Comparison of ENCODE assay signal across 8 mouse cellular contexts in genomic region chr13:113269777-113270776, GRCm38 (mm10). TPM values are rescaled to one million over a fixed set of nuclear protein-coding genes. Genes with fewer than 3 reads are reported as not detected.
DNase-seq lines count a peak whose midpoint lies in the region; ATAC-seq and TF ChIP-seq lines count a peak whose summit lies in the region.

No protein-coding gene starts in this region.

- H3K36me3 ChIP-seq in heart, embryonic 15.5 days, result no peaks in the 10 kb centered on the region
- no peaks in the 10 kb centered on the region for H3K36me3 ChIP-seq in liver, embryonic 14.5 days (replicated peaks; ENCODE audit: control insufficient read depth, insufficient read depth, low read depth)
- no peaks in the 10 kb centered on the region for H3K36me3 ChIP-seq in neural tube, embryonic 14.5 days (ENCODE audit: control insufficient read depth, insufficient read depth, low read length)

- no peak overlapping the region for H3K4me2 ChIP-seq in heart, embryonic 15.5 days
- H3K4me2 ChIP-seq in liver, embryonic 14.5 days (ENCODE audit: low read depth), result no peak overlapping the region
- no peak overlapping the region for H3K4me2 ChIP-seq in neural tube, embryonic 14.5 days (ENCODE audit: low read depth, low read length)

- no peak for TF ChIP-seq EP300 in liver, embryonic 14.5 days (IDR thresholded peaks at IDR 0.05; ENCODE audit: low read depth)

- peak; percentile 31; the same call in 1 of the 2 replicates for ATAC-seq in heart, embryonic 15.5 days (replicated peaks; ENCODE audit: insufficient number of reproducible peaks, insufficient read depth, low FRiP score, low read depth)
- no peak for ATAC-seq in liver, embryonic 14.5 days (ENCODE audit: insufficient read depth)
- peak; percentile 91 for ATAC-seq in neural tube, embryonic 14.5 days (ENCODE audit: low read depth)

- peaks cover 5% of the 10 kb centered on the region for H3K4me1 ChIP-seq in bone marrow macrophage, adult 2 months (ENCODE audit: control insufficient read depth, insufficient read depth, low read length)
- 0 out of 2 replicates have a peak, but pooled peaks cover 8% of the 10 kb centered on the region for H3K4me1 ChIP-seq in embryonic fibroblast, embryonic 13.5 days (ENCODE audit: control insufficient read depth, insufficient read depth, low read length)
- 0 out of 2 replicates have a peak, but pooled peaks cover 3% of the 10 kb centered on the region for H3K4me1 ChIP-seq in heart, embryonic 15.5 days (replicated peaks)
- no peaks in the 10 kb centered on the region for H3K4me1 ChIP-seq in liver, embryonic 14.5 days (replicated peaks; ENCODE audit: control insufficient read depth in 2 of 2, insufficient read depth in 2 of 2, low read length in 1 of 2)
- no peaks in the 10 kb centered on the region for H3K4me1 ChIP-seq in neural tube, embryonic 14.5 days (ENCODE audit: control insufficient read depth, insufficient read depth, low read length)

- H3K9me3 ChIP-seq in heart, embryonic 15.5 days (replicated peaks), result no peaks in the 10 kb centered on the region
- no peaks in the 10 kb centered on the region for H3K9me3 ChIP-seq in liver, embryonic 14.5 days (ENCODE audit: control insufficient read depth, low read length)
- H3K9me3 ChIP-seq in neural tube, embryonic 14.5 days (ENCODE audit: control insufficient read depth, low read length), result no peaks in the 10 kb centered on the region

- H3K27me3 ChIP-seq in heart, embryonic 15.5 days, result no peaks in the 10 kb centered on the region
- no peaks in the 10 kb centered on the region for H3K27me3 ChIP-seq in liver, embryonic 14.5 days (ENCODE audit: control insufficient read depth, insufficient read depth, low read length)
- no peaks in the 10 kb centered on the region for H3K27me3 ChIP-seq in neural tube, embryonic 14.5 days (ENCODE audit: control insufficient read depth, insufficient read depth, low read length)

- no peak overlapping the region for H3K4me3 ChIP-seq in bone marrow macrophage, adult 2 months (ENCODE audit: insufficient read depth, low read length)
- H3K4me3 ChIP-seq in embryonic fibroblast, embryonic 13.5 days (ENCODE audit: insufficient read depth, low read length), result no peak overlapping the region
- no peak overlapping the region for H3K4me3 ChIP-seq in heart, embryonic 15.5 days
- no peak overlapping the region for H3K4me3 ChIP-seq in liver, embryonic 14.5 days (ENCODE audit: insufficient read depth in 1 of 2, low read depth in 2 of 2, low read length in 2 of 2)
- no peak overlapping the region for H3K4me3 ChIP-seq in neural tube, embryonic 14.5 days (ENCODE audit: low read depth, low read length)

- no peak overlapping the region for H3K27ac ChIP-seq in bone marrow macrophage, adult 2 months (ENCODE audit: insufficient read depth, low read depth, low read length)
- no peak overlapping the region; the same call in 1 of the 2 replicates for H3K27ac ChIP-seq in embryonic fibroblast, embryonic 13.5 days (ENCODE audit: insufficient read depth, low read length)
- H3K27ac ChIP-seq in heart, embryonic 15.5 days, result no peak overlapping the region
- H3K27ac ChIP-seq in liver, embryonic 14.5 days, result no peak overlapping the region
- no peak overlapping the region for H3K27ac ChIP-seq in neural tube, embryonic 14.5 days (ENCODE audit: low read depth, low read length)

- TF ChIP-seq CTCF in bone marrow macrophage, adult 2 months (IDR thresholded peaks at IDR 0.05; ENCODE audit: low read depth, low read length), result peak; percentile 65
- TF ChIP-seq CTCF in embryonic fibroblast, embryonic 13.5 days (IDR thresholded peaks at IDR 0.05; ENCODE audit: borderline replicate concordance, insufficient read depth, low read length), result peak; percentile 98
- TF ChIP-seq CTCF in liver, embryonic 14.5 days (IDR thresholded peaks at IDR 0.05; ENCODE audit: low read depth), result peak; percentile 86

- DNase-seq in CD4-positive, CD25-positive, alpha-beta regulatory T cell, adult 2 months (ENCODE audit: low read depth, low spot score), result peak; percentile 82
- peak; percentile 87 for DNase-seq in kidney, postnatal 10 days
- DNase-seq in liver, embryonic 14.5 days (ENCODE audit: low read depth in 3 of 3, low spot score in 3 of 3), result peak; percentile 17 to 36 (median 33)
- peak; percentile 32 for DNase-seq in thymus, adult 18-20 months

- WGBS in heart, embryonic 15.5 days, result 56% methylated on average over 18 of the region's 18 CpGs
- 50% methylated on average over 18 of the region's 18 CpGs for WGBS in liver, embryonic 14.5 days (ENCODE audit: insufficient replicate concordance)
- 46% methylated on average over 18 of the region's 18 CpGs for WGBS in neural tube, embryonic 14.5 days

- TF ChIP-seq POLR2A in bone marrow macrophage, adult 2 months (IDR thresholded peaks at IDR 0.05; ENCODE audit: borderline replicate concordance, low read depth, low read length), result no peak
- TF ChIP-seq POLR2A in embryonic fibroblast, embryonic 13.5 days (IDR thresholded peaks at IDR 0.05; ENCODE audit: low read depth, low read length), result no peak

- H3K9ac ChIP-seq in heart, embryonic 15.5 days, result no peak overlapping the region
- H3K9ac ChIP-seq in liver, embryonic 14.5 days (replicated peaks), result no peak overlapping the region
- H3K9ac ChIP-seq in neural tube, embryonic 14.5 days (replicated peaks; ENCODE audit: low read depth, low read length), result no peak overlapping the region

RNA-seq across cellular contexts. Expression of gene BC067074, which starts 22.9 kb away (rescaled TPM):
- polyA plus RNA-seq in bone marrow macrophage, adult 2 months (2012; ENCODE audit: insufficient read depth, insufficient read length, missing spikeins), result not detected in 2 replicates
- polyA plus RNA-seq in embryonic fibroblast, embryonic 13.5 days (2011; ENCODE audit: insufficient read length, low read depth, missing spikeins), result 5.4 and 8.4 TPM in 2 replicates
- polyA plus RNA-seq in heart, embryonic 15.5 days (2015; fragmentation: Nextera tagmentation; extraction: Ambion mirVana), result 2.2 and 2.8 TPM in 2 replicates
- polyA plus RNA-seq in liver, embryonic 14.5 days (2012; rRNA removed), result 0.20 and 0.24 TPM in 2 replicates
- 0.08 and 0.10 TPM in 2 replicates for polyA plus RNA-seq in liver, embryonic 14.5 days (2014; fragmentation: Nextera tagmentation; extraction: Ambion mirVana)
- 0.51 and 0.84 TPM in 2 replicates for polyA plus RNA-seq in neural tube, embryonic 14.5 days (2014; fragmentation: Nextera tagmentation; extraction: Ambion mirVana)

RNA-seq across cellular contexts. Expression of gene Gzmk, which starts 44.4 kb away (rescaled TPM):
- not detected in 2 replicates for polyA plus RNA-seq in bone marrow macrophage, adult 2 months (2012; ENCODE audit: insufficient read depth, insufficient read length, missing spikeins)
- polyA plus RNA-seq in embryonic fibroblast, embryonic 13.5 days (2011; ENCODE audit: insufficient read length, low read depth, missing spikeins), result not detected in 2 replicates
- not detected in 2 replicates for polyA plus RNA-seq in heart, embryonic 15.5 days (2015; fragmentation: Nextera tagmentation; extraction: Ambion mirVana)
- polyA plus RNA-seq in liver, embryonic 14.5 days (2012; rRNA removed), result not detected in 2 replicates
- not detected in 2 replicates for polyA plus RNA-seq in liver, embryonic 14.5 days (2014; fragmentation: Nextera tagmentation; extraction: Ambion mirVana)
- not detected in 2 replicates for polyA plus RNA-seq in neural tube, embryonic 14.5 days (2014; fragmentation: Nextera tagmentation; extraction: Ambion mirVana)

Comparison
In these comparisons a context has a peak if more than half of its experiments do, and no peak if none do; other contexts are left out.
1. DNase-seq: peak in every context shown above with its lines; median percentile 87 in kidney, postnatal 10 days; 82 in CD4-positive, CD25-positive, alpha-beta regulatory T cell, adult 2 months; 33 in liver, embryonic 14.5 days; 32 in thymus, adult 18-20 months.